Mouse (Mus musculus) retina, embryonic 14.5 days (tissue): ENCODE measurements around the gene Osbpl3.

Source experiments
- DNase-seq: peaks from one replicate; pipeline ENCODE4 v3.0.0-alpha.2; 2015; ENCODE audit warnings: low spot score

The Osbpl3 gene

GRCm38 (mm10) chr6:50402872-50403271, 53.1 kb downstream of the Osbpl3 start:
- DNase-seq: no peak

- no peak for DNase-seq
Measured at GRCm38 (mm10) chr6:50400234-50400633, 55.8 kb downstream of the Osbpl3 start.

- DNase-seq: no peak
Measured at GRCm38 (mm10) chr6:50399427-50400195, 56.4 kb downstream of the Osbpl3 start.

GRCm38 (mm10) chr6:50398324-50398723, 57.7 kb downstream of the Osbpl3 start:
- DNase-seq: no peak

- no peak for DNase-seq
Measured at GRCm38 (mm10) chr6:50397116-50397515, 58.9 kb downstream of the Osbpl3 start.

GRCm38 (mm10) chr6:50395641-50396312, 60.2 kb downstream of the Osbpl3 start:
- DNase-seq: no peak

GRCm38 (mm10) chr6:50394432-50394831, 61.6 kb downstream of the Osbpl3 start:
- no peak for DNase-seq

GRCm38 (mm10) chr6:50393960-50394359, 62.0 kb downstream of the Osbpl3 start:
- DNase-seq: no peak

GRCm38 (mm10) chr6:50391951-50392350, 64.0 kb downstream of the Osbpl3 start:
- DNase-seq: no peak

GRCm38 (mm10) chr6:50390313-50390712, 65.7 kb downstream of the Osbpl3 start:
- no peak for DNase-seq

GRCm38 (mm10) chr6:50387629-50388028, 68.4 kb downstream of the Osbpl3 start:
- DNase-seq: no peak

- DNase-seq: no peak
Measured at GRCm38 (mm10) chr6:50386497-50386896, 69.5 kb downstream of the Osbpl3 start.

- no peak for DNase-seq
Measured at GRCm38 (mm10) chr6:50385451-50386013, 70.5 kb downstream of the Osbpl3 start.

- no peak for DNase-seq
Measured at GRCm38 (mm10) chr6:50382711-50383110, 73.3 kb downstream of the Osbpl3 start.

- no peak for DNase-seq
Measured at GRCm38 (mm10) chr6:50382196-50382595, 73.8 kb downstream of the Osbpl3 start.

GRCm38 (mm10) chr6:50381504-50382091, 74.4 kb downstream of the Osbpl3 start:
- no peak for DNase-seq

- no peak for DNase-seq
Measured at GRCm38 (mm10) chr6:50379740-50380139, 76.3 kb downstream of the Osbpl3 start.

GRCm38 (mm10) chr6:50379136-50379535, 76.9 kb downstream of the Osbpl3 start:
- no peak for DNase-seq

- no peak for DNase-seq
Measured at GRCm38 (mm10) chr6:50377742-50378720, 78.0 kb downstream of the Osbpl3 start.

GRCm38 (mm10) chr6:50376684-50377083, 79.3 kb downstream of the Osbpl3 start:
- no peak for DNase-seq
